Mouse (Mus musculus): Measurements from ENCODE around the gene Klra3.
"Not testable (repeated sequence)": the region's sequence is repeated elsewhere in the genome, so short reads cannot be mapped to it uniquely, and the experiment has no call there.

Klra3 gene

GRCm38 (mm10) chr6:130337411-130337810 lies at the start of gene Klra3:
Gene Klra3, minus strand, starts transcription at chr6:130337574.
- in situ Hi-C loops (cut with MboI, MseI), result no loop called here

GRCm38 (mm10) chr6:130386750-130387149 lies 49.4 kb upstream of the Klra3 start, which contains the start of gene Klra1:
Gene Klra1, minus strand, starts transcription at chr6:130386874.
- in situ Hi-C loops (cut with MboI, MseI), result no loop called here

GRCm38 (mm10) chr6:130385803-130386202 lies 48.4 kb upstream of the Klra3 start:
- in situ Hi-C loops (cut with MboI, MseI), result no loop called here

GRCm38 (mm10) chr6:130382375-130382774 lies 45.0 kb upstream of the Klra3 start:
- in situ Hi-C loops (cut with MboI, MseI), result no loop called here

- in situ Hi-C loops (cut with MboI, MseI), result not testable (repeated sequence)
These were observed 8.0 kb upstream of the Klra3 start for GRCm38 (mm10) chr6:130345381-130345780.

- in situ Hi-C loops (cut with MboI, MseI), result not testable (repeated sequence)
These were observed 4.6 kb upstream of the Klra3 start for GRCm38 (mm10) chr6:130341973-130342372.

GRCm38 (mm10) chr6:130287984-130288649 lies 49.3 kb downstream of the Klra3 start:
- in situ Hi-C loops (cut with MboI, MseI), result no loop called here

- in situ Hi-C loops (cut with MboI, MseI), result not testable (repeated sequence)
These were observed 55.5 kb downstream of the Klra3 start, which contains the start of gene Klra10 for GRCm38 (mm10) chr6:130281828-130282227. Gene Klra10, minus strand, starts transcription at chr6:130281928.
